Mouse (Mus musculus): ENCODE data around the gene Cd44. TPM values are rescaled to one million over a fixed set of nuclear protein-coding genes. Genes with fewer than 3 reads are reported as not detected.

Gene Cd44
- total RNA-seq, 1 experiment from 2014 or later, result 38.5 TPM

DNA sequence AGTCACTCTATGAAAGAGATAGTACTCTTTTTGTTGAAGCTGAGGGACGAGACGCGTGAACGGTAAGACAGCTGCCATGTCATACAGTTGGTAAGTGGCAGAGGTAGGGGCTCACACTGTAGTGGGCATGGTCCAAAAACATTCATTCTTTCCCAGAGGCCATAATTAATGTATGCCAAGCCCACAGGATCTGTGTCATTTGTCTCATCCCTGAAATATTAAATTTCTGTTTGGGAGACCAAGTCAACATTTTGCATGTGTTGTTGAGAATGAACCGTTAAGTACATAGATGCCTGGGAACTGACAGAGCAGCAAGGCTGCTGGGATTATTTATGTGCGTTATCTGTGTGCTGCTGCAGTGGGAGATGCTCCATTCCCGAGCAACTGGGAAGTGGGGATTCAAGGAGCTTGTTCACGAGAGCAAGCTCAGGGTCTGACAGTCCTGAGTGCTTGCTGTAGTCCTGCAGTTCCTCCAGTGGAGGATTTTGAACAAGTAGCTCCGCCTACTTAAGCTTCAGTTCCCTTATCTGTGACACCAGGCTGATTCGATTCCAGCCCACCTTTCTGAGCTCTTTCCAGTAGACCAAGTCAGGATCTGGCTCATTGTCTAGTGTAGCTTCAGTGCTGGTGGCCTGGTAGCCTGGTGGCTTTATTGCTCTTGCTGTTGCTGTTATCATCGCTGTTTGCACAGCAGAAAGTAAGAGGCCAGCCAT, 12.5 kb upstream of the Cd44 start:
- DNase-seq, result no peak

- DNase-seq, result no peak
Measured at GRCm38 (mm10) chr2:102912951-102913350, 11.5 kb upstream of the Cd44 start.

DNA sequence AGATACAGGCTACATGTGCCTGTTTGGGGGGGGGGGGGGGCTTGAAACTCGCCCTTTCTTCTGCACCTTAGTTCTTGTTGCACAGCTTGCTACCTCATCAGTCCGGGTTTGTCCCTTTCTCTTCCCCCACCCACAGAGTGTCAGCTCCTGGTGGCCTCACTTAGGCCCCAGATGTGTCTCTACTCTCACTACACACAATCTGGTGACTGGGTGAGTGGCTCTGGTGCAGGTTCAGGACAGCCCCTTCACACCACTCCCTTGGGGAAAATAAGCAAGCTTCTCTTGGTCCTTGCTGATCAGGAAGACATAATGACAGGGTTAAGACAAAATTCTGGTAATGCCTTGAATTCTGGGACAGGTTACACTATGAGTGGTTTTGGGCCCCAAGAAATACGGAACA, 11.0 kb upstream of the Cd44 start:
- DNase-seq, result no peak

DNA sequence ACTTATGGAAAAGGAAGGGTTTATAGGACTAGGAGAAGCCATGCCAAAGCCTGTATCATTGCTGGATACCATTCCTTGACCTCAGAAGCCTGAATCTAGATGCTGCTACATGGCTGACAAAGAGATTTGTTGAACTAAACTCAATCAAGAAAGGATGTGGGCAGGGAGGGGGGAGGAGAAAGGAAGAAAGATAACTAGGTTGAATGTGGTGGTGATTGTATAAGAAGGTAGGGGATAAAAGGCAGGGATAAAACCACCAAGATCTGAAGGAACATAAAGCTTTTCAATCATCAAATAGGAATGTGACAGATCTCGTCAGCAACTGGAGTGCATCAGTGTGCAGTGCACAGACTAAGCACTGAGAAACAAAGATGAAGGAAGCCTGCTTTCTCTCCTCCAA, 7.9 kb upstream of the Cd44 start:
- DNase-seq, result no peak

DNA sequence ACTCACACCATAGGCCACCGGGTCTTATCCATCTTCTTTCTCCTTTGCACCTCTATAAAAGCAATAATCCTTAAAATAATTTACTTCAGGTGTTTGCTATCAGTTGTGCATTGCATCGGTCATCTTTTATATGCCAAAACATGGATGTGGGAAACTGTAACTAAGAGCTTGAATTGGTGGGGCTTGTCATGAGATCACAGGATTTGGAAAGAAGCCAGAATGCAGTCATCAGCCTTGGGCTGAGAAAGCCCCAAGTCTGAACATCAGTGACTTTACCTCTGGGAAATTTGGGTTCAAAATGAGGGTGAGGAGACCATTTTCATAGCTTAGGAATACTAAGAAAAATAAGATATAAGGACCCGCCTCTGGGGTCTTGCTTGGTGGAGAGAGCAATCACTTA, 4.1 kb upstream of the Cd44 start:
- no peak for DNase-seq

DNA sequence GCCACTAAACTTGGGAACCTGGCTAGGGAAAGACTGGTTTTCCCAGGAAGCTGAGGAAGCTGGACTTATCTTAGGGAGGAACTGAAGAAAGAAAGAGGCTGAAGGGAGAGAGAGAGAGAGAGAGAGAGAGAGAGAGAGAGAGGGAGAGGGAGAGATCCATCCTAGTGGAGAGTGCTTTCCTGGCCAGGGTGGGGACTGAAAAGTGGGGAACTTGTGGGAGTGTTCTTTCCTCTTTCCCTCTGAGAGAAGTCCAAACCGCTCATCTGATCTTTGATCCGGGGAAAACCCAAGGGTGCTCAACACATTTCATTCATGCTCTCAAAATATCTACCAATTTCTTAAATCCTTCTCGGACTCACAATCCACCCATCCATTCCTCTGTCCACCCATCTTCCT, 361 bp upstream of the Cd44 start:
- DNase-seq, result no peak

DNA sequence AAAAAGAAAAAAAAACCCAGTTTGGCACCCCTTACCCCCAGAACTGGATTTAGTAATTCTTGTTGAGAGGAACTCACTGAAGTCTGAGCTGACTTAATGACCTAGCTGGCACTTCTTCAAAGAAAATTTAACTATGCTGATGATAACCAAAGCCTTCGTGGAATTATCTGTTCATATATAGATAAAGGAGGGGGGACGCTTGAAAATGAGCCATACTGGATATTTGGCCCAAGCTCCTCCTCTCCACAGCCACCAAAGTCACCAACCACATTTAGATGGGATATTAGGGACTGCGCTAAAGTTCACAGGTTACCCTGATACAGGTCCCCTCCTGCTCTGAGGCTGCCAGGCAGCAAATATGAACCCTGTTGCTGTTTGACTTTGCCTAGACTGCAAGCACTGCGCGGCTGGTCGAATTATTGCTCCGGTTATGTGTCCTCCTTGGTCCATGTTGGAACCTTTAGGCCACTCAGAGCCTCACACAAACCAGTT, 1.2 kb downstream of the Cd44 start:
- no peak for DNase-seq

DNA sequence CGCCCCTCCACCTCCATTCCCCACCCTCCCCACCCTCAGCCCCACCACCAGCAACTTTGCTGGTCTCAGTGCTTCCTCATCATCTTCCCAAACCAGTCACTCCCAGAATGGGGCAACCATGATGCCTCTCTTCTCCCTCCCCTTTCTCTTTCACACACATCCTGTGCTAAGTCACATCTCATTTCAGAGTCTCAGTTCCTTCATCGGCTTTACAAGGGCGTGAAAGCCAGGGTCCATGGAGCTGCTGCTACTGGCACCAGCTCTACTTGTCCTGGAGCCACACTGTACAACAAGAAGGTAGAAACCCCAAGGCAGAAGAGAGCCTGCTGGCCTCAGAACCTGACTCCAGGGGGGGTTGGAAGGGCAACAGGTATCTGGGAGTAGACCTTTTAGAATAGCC, 2.2 kb downstream of the Cd44 start:
- DNase-seq, result no peak

DNA sequence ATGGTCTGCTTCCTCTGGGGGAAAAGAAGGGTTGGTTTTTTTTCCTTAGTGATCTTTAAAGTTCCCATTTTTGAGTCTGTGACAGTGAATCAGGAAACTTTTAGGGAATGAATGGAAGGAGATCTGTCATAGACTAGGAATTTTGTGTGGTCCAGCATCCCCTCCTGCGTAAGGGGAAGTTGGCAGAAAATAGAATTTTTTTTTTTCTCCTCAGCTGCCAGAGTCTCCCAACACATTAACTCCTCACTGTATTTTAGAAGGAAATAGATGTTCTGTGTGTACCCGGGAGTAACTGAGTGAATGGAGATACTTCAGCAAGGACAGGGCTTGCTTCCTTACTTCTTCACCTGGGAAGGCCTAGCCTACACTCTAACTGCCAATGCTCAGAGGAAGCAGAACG, 2.9 kb downstream of the Cd44 start:
- no peak for DNase-seq

- DNase-seq, result no peak
Measured at GRCm38 (mm10) chr2:102896154-102896553, 5.3 kb downstream of the Cd44 start.

DNA sequence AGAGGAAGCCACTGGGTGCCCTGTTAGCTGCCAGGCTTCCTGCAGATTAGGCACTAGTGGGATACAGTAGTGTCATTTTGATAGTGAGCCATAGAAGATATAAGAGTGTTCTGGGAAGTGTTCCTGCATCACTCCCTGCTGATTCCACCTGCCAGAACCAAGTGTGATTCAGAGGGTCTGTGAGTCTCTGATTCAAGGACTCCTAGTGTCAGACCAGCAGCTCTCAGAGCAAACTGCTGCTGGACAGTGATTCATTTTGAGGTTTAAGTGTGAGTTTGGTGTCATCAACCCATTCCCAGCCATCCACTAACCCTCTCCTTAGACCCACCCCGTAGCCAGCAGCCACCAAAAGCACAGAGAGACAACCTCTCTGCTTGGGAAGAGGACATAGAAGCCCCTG, 6.3 kb downstream of the Cd44 start:
- no peak for DNase-seq

DNA sequence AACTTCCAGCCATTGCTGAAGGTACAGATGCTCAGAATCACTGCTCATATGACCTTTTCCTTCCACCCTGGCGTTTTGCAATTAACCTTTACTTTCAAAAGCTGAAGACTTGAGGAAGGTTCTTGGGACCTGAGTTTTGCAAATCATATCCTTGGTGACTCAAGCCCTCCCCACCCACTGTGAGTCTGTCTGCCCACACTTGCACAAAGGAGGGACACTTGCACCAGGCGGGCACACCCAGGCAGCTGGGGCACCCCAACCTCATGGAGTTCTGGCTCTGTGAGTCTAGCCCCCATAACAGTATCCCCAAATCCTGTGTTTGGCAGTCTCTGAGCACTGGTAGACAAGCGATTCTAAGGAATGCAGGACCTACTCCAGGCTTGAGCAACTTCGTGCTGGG, 6.7 kb downstream of the Cd44 start:
- DNase-seq, result no peak

GRCm38 (mm10) chr2:102888688-102889225, 12.7 kb downstream of the Cd44 start:
- no peak for DNase-seq

DNA sequence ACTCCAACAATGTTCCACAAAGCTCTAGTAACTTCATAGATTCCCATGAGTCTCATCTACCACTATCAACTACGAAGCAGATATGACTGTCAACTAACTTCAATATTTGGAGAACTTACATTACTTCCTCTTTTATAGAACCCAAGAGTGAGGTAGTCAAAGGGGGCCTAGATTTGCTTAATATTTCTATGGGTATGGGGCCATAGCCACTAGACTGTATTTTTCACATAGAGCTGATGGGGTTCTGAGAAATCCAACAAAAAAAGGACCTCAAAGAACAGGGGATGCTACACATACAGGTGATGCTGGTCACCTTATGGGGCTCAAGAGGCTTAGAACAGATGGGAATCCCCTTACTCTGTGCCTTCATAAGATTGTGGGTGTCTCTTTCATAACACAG, 14.3 kb downstream of the Cd44 start:
- no peak for DNase-seq

DNA sequence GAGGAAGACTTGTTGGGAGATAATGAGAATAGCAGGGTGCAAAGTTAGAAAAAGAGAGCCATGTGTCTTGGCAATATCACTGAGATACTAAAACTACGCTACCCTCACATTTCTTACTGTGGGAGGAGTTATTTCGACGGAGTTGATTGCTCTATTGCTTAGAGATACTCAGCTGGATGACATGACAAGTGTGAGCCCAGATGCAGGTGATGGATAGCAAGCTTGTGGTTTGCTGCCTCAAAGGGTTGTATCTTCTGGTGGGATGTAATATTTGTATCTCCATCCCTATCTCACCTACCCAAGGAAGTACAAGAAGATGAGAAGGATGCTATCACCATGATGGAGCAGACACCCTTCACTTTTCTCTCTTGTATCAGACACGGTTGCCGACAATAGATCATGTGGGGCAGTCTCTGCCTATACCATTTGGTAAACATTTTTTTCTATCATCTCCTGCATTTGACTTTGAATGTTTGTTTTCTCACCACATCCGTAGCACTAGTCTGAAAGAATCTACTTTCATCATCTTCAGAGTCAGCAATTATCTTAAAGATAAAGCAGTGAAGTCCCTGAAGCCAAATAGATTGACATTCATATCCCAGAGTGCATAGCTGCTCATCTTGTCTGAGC, 15.0 kb downstream of the Cd44 start:
- DNase-seq, result no peak

- DNase-seq, result no peak
Measured at GRCm38 (mm10) chr2:102882597-102883272, 18.7 kb downstream of the Cd44 start.

DNA sequence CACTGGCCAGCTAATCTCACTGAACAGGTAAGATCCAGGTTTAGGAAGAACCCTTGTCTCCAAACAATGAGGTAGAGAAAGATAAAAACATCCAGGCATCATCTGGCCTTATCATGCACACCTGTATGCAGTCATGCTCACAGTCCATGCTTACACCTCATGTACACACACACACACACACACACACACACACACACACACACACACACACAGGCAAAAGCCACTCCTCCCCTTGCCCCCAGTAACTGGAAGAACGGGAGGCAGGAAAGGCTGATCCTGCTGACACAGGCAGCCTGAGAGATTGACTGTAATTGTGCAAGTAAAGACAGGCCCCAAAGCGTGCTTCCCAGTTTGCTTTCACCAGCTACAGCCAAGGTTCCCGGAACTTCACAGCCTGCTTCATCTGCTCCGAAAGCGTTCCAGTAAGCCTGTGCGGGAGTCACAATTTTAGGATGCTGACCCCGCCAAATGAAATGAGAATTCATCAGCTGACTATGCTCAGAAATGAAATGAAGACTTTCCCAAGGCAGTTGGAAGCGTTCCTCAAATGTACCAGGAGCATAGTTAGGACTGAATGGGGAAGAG, 19.4 kb downstream of the Cd44 start:
- DNase-seq, result no peak

GRCm38 (mm10) chr2:102878513-102878912, 23.0 kb downstream of the Cd44 start:
- DNase-seq, result no peak

DNA sequence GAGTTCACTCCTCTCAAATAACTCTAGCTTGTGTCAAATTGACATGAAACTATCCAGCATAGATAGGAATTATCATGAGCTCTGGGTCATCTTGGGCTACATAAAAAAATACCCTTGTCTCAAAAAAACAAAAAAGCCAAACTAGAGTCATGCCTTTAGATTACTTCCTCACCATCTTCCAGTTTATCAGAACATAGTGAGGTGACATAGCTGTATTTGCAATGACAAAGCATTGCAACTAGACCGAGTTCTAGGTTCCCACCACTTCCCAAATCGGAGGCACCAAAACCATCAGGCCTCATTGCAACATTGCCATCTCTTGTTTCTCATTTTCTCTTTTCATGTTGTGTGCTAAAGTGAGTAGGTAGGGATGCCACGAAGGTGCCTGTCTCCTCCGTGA, 24.0 kb downstream of the Cd44 start:
- DNase-seq, result no peak

DNA sequence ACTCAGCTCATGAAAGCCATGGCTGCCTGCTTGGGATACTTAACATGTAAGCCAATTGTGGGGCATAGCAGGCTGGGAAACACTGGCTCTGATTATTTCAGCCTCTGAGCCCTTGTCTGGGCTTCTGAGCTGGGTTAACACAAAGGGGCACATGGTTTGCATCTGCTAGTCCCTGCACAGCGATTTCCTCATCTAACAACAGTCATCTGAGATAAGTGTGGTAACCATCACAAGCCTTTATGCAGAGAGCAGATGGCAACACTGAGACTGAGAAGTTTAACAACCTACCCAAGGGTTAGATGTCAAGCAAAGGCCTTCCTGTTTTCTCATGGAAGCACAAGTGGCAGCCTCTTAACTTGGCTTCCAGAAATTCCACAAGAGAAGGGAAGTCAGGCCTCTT, 25.3 kb downstream of the Cd44 start:
- no peak for DNase-seq

DNA sequence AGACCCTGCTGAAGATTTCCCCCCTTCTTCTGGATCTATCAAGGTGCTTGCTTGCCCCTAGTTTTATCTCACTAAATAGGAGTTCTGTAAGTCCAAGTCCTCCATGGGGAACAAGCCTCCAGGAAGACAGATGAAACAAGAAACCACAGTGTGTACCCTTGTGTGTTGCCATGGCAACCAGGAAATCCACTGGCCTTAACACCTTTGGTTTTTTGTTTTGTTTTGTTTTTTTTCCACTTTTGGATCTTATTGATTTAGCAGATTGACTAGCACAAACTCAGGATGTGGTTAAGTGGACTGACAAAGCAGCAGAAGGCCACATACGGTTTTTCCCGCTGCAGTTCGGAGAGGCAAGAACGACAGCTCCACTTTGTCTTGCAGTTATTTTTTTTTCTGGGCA, 27.6 kb downstream of the Cd44 start:
- no peak for DNase-seq

DNA sequence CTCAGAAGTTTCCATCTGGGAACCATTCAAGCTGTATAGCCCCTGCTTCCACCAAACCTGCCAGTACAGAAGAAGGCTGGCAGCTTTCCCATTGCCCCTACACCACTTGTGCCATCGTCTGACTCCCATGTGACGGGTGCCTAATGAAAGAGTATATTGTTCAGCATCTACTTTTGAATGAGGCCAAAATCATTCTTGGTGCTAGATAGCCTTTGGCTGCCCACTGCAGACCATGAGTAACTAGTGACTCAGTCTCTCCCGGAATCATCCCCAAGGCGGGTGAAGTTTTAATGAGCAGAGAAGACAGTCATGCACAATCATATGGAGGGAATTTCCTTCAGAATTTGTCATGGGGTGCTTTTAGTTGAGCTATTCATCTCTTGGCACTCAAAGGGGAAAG, 28.3 kb downstream of the Cd44 start:
- DNase-seq, result no peak

DNA sequence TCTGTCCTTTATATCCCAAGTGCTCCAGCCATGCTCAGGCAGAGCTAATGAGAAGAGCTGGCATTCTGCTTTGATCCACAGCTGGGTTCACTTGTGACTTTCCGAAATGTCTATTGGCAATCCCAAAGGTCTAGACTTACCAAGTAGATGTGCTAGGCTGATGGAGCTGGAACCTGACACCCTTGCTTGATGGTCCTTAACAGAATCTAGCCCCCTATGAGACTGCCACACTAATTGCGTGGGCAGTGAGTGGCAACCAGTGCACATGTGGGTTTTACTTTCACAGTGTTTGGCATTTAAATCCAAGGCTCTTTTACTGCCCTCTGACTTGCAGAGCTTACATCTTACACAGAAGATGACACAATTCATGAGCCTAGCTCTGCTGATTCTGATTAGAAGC, 29.0 kb downstream of the Cd44 start:
- no peak for DNase-seq
